Mouse (Mus musculus) thymus, adult 2 months (tissue): Measurements from ENCODE around the gene Ccdc15. TPM values are rescaled to one million over a fixed set of nuclear protein-coding genes. Genes with fewer than 3 reads are reported as not detected.
A peak's percentile ranks its signal among the peaks of the same experiment; 100 is the strongest.

ENCODE experiments used
- DNase-seq: peaks from one replicate; pipeline ENCODE4 v3.0.0; 2021
- H3K27ac ChIP-seq: fragments of 200-500 bp; 2 replicates; pipeline ENCODE4 v1.5.1; 2012; ENCODE audit warnings: low read length, control low read depth; ENCODE audit not compliant: control insufficient read depth, insufficient read depth
- H3K27me3 ChIP-seq: fragments of 200-500 bp; 2 replicates; pipeline ENCODE4 v1.6.1; 2012; ENCODE audit warnings: mild to moderate bottlenecking, low read length, moderate library complexity, mixed read lengths; ENCODE audit not compliant: control insufficient read depth, insufficient read depth
- H3K36me3 ChIP-seq: fragments of 200-500 bp; 2 replicates; pipeline ENCODE4 v1.6.1; 2012; ENCODE audit warnings: mild to moderate bottlenecking, low read length, moderate library complexity; ENCODE audit not compliant: control insufficient read depth, insufficient read depth
- H3K4me1 ChIP-seq: fragments of 200-500 bp; replicated peaks from 2 replicates; pipeline ENCODE4 v1.6.1; 2012; ENCODE audit warnings: low read length; ENCODE audit not compliant: control insufficient read depth, insufficient read depth
- H3K4me3 ChIP-seq: fragments of 200-500 bp; 2 replicates; pipeline ENCODE4 v1.5.1; 2012; ENCODE audit warnings: mild to moderate bottlenecking, low read length, control low read depth, moderate library complexity; ENCODE audit not compliant: control insufficient read depth, insufficient read depth
- CTCF ChIP-seq: fragments of 200-500 bp; IDR thresholded peaks from 2 replicates; pipeline ENCODE4 v1.5.1; 2012; ENCODE audit warnings: mild to moderate bottlenecking, control low read depth, low read length, moderate library complexity, borderline replicate concordance; ENCODE audit not compliant: control insufficient read depth, poor library complexity, insufficient read depth; ENCODE audit errors: extremely low read depth
- POLR2A ChIP-seq: fragments of 200-500 bp; IDR thresholded peaks from 2 replicates; pipeline ENCODE4 v1.6.1; 2012; ENCODE audit warnings: mild to moderate bottlenecking, low read length, control low read depth, moderate library complexity; ENCODE audit not compliant: control insufficient read depth, poor library complexity, insufficient read depth; ENCODE audit errors: extremely low read depth
- WGBS: fragments of 180-500 bp; shearing (Covaris S2); methylation state at CpG from one replicate; pipeline ENCODE4 v1.1.7; 2018; 5-methylcytosine and 5-hydroxymethylcytosine counted together
- polyA plus RNA-seq: library from polyadenylated mRNA; depleted of rRNA; stranded (reverse); fragments of >200 nt; gene quantifications from 2 replicates; pipeline ENCODE4 v1.2.3, GENCODE M21; 2012

Ccdc15 gene
- polyA plus RNA-seq, 1 experiment: 6.2 TPM

DNA sequence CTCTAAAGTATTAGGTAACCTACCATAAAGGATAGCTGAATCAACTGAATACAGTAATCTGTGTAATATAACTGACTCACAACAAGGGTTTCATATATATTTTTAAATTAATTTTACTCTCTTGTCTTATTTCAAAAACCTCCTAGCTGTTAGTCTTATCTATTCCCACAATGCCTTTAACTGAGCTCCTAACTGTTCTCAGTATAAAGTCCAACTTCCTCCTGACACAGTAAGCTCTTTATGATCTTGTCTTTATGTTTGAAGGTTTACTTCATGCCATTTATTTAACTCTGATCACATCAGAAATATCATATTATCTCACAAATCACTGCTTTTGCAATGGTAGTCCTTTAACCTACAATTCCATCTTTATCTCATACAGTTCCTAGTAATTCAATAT, 52.6 kb downstream of the Ccdc15 start:
- no peaks in the 10 kb centered on the region for H3K36me3 ChIP-seq
- H3K27ac ChIP-seq: no peak overlapping the region
- H3K4me1 ChIP-seq: no peaks in the 10 kb centered on the region
- DNase-seq: no peak
- no peak overlapping the region for H3K4me3 ChIP-seq
- TF ChIP-seq CTCF (no peak), POLR2A (no peak)
- no peaks in the 10 kb centered on the region for H3K27me3 ChIP-seq

DNA sequence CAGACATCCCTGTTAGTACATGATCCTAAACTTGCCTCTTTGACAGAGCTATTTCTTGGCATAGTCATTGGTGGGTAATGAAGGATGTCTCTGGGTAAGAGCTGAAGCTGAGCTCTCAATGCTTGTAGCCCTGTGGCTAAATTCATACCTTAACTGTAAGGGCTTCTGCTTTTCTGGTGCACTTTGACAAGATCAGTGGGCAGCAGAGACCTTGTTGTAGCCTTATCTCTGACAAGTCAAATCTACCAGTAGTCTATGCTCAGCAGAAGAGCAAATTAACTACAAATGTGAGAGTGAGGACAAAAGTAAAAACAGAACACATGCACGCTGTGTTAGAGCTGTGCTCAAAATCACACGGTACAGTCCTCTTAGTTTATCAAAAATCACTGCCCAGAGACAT, 81.6 kb downstream of the Ccdc15 start:
- H3K27me3 ChIP-seq: no peaks in the 10 kb centered on the region
- no peak for DNase-seq
- no peaks in the 10 kb centered on the region for H3K36me3 ChIP-seq
- 98% methylated on average over 2 of the region's 2 CpGs for WGBS
- no peak overlapping the region for H3K4me3 ChIP-seq
- H3K4me1 ChIP-seq: no peaks in the 10 kb centered on the region
- TF ChIP-seq CTCF (no peak), POLR2A (no peak)
- no peak overlapping the region for H3K27ac ChIP-seq

DNA sequence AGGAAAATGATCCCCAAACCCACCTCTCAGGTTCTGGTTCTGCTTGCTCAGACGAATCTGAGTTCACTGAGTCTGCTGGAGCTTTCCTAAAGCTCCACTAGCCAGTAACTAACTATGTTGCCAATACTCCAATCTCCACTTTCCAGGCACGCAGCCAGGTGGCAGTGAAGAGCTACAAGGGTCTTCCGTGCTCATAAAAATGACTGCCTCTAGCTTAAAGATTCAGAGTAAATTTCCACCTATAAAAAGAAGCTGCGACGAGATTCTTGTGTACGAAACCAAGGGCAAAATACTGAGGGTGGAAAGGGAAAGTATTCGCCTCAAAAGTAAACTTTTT, 92.4 kb downstream of the Ccdc15 start:
- Histone ChIP-seq H3K4me3 (peak overlapping the region; percentile 91), H3K27ac (peak overlapping the region; percentile 97), H3K36me3 (no peaks in the 10 kb centered on the region), H3K27me3 (no peaks in the 10 kb centered on the region), H3K4me1 (peaks cover 13% of the 10 kb centered on the region)
- DNase-seq: peak; percentile 76
- WGBS: 14% methylated on average over 7 of the region's 7 CpGs
- TF ChIP-seq POLR2A (no peak), CTCF (0 out of 2 replicates have a peak, but pooled peaks have one; percentile 22)

DNA sequence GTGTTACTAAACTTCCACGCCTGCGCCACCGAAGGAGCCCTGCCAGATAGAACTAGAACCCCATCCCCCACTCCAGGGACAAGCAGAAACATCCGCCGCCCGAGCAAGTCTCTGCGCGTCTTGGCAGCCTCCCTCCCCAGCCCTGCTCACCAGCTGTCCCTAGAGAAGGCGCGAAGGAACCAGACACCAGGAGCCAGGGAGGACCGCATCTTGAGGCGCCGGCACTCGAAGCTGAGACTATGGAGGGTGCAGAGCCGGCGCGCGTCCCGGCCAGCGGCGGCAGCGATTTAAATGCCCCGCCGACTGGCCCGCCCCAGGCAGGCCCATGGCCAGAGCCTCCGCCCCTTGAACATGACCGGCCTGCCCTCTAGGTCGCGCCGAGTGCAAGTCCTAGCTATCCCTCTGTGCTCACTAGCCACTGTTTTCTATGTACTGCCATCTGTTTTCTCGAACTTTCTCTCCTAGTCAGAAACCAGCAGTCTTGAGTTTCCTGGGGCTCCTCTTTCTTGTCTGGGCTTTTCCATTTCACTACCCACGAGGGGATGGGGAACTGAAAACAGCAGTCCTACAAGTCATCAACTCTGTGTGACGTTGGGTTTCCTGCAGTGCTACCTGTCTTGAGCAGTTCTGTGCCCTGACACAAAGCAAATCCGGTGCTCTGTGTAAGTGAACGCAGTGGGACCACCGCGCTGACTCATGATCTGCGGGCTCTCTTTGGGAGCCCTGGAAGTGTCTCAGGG, 92.9 kb downstream of the Ccdc15 start, which contains the start of gene Slc37a2:
Gene Slc37a2, minus strand, starts transcription at position 590 of the 740 bp plus-strand sequence.
- Histone ChIP-seq H3K36me3 (no peaks in the 10 kb centered on the region), H3K4me1 (peaks cover 15% of the 10 kb centered on the region), H3K27me3 (no peaks in the 10 kb centered on the region), H3K4me3 (peak within 1 kb of the TSS; percentile 91), H3K27ac (peak within 1 kb of the TSS; percentile 97)
- DNase-seq: peak; percentile 75
- 0 out of 2 replicates have a peak, but pooled peaks have one; percentile 34 for TF ChIP-seq CTCF
- peak; percentile 49; the same call in 1 of the 2 replicates for TF ChIP-seq POLR2A
- under 1% methylated on average over 38 of the region's 38 CpGs for WGBS

DNA sequence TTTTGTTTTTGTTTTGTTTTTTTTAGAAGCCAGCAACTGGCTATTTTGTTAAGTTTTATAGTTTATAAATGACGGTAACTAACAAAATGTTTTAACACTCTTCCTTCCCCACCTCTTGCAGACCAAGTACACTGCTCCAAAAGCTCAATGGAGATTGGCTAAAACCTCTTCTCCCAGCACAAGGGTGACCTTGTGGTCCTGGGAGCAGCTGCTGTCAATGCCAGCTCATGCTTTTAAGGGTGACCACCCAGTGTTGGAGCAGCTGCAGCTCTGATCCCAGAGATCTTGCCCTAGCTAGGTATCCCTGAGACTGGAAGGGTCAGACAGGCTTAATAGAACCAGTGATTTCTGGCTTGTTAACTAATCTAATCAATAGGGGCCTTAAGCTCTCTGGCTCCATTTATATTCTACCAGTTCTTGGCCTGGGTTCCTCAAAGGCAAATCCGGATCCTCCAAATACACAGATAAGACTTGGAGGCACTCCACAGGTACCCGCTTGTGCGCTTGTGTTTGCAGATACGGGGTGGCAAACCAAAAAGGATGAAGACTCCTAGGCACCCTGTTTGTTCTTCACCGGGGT, 93.6 kb downstream of the Ccdc15 start:
- H3K27me3 ChIP-seq: no peaks in the 10 kb centered on the region
- H3K4me3 ChIP-seq: peak overlapping the region; percentile 91
- peak overlapping the region; percentile 97 for H3K27ac ChIP-seq
- no peaks in the 10 kb centered on the region for H3K36me3 ChIP-seq
- DNase-seq: no peak
- TF ChIP-seq CTCF (no peak), POLR2A (no peak)
- H3K4me1 ChIP-seq: peaks cover 18% of the 10 kb centered on the region
- WGBS: 56% methylated on average over 6 of the region's 6 CpGs

DNA sequence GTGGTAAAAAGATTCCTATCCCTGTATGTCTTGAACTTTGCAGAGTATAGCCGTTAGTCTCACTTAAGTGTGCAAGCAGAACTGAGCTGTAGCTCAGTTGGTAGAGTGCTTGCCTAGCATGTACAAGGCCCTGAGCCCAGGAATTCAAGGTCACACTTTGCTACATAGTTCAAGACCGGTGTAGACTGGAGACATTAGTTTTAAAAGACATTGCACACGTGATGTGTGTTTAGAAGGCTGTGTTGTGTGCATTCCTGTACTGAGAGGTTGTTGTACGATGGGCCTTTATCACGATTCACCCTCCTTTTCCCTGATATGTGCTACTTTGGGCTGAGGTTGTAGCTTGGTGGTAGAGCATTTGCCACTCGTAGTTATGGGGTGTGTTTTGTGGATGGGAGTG, 97.6 kb downstream of the Ccdc15 start:
- Histone ChIP-seq H3K36me3 (no peaks in the 10 kb centered on the region), H3K27me3 (no peaks in the 10 kb centered on the region), H3K4me1 (peaks cover 41% of the 10 kb centered on the region), H3K27ac (no peak overlapping the region), H3K4me3 (no peak overlapping the region)
- 92% methylated on average over 6 of the region's 6 CpGs for WGBS
- no peak for DNase-seq
- TF ChIP-seq POLR2A (no peak), CTCF (no peak)

DNA sequence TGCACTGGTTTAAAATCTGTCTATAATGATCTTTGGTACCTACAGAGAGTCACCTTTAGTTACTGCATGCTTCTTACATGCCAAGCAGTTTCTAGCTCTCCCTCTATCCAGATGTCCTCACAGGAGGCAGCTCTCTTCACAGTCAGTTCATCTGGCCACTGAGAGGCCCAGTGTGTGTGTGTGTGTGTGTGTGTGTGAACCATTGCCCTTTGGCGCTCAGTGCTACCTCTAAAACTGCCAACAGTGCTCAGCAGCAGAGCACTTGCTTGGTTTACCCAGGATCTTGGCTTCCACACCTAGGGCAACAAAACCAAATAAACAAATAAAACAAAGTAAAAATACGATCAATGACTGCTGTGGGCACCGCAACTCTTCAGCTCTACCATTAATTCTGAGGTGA, 98.3 kb downstream of the Ccdc15 start:
- Histone ChIP-seq H3K4me1 (peaks cover 47% of the 10 kb centered on the region), H3K36me3 (no peaks in the 10 kb centered on the region), H3K4me3 (no peak overlapping the region), H3K27me3 (no peaks in the 10 kb centered on the region), H3K27ac (no peak overlapping the region)
- WGBS: 97% methylated on average over 3 of the region's 3 CpGs
- no peak for DNase-seq
- TF ChIP-seq CTCF (no peak), POLR2A (no peak)
